Mouse (Mus musculus): ENCODE data around the gene Wbp2nl. TPM values are rescaled to one million over a fixed set of nuclear protein-coding genes. Genes with fewer than 3 reads are reported as not detected.

Gene Wbp2nl
- total and polyA plus RNA-seq, 2 experiments from 2014 or later, result not detected

GRCm38 (mm10) chr15:82317839-82318238 lies 19.1 kb downstream of the Wbp2nl start:
- Histone ChIP-seq H3K27me3 (ENCODE audit: control insufficient read depth, insufficient read depth, low read length) (no peaks in the 10 kb centered on the region), H3K9ac (replicated peaks; ENCODE audit: low read depth, low read length) (no peak overlapping the region), H3K9me3 (replicated peaks; ENCODE audit: control insufficient read depth, low read length) (no peaks in the 10 kb centered on the region), H3K4me2 (ENCODE audit: low read depth, low read length) (no peak overlapping the region), H3K4me1 (ENCODE audit: control insufficient read depth, insufficient read depth) (no peaks in the 10 kb centered on the region), H3K27ac (ENCODE audit: low read depth) (no peak overlapping the region), H3K36me3 (replicated peaks; ENCODE audit: control insufficient read depth, insufficient read depth, low read length) (no peaks in the 10 kb centered on the region), H3K4me3 (ENCODE audit: low read depth, low read length) (no peak overlapping the region)
- ATAC-seq (ENCODE audit: insufficient read depth, low read depth), result no peak
- 82% methylated on average over 6 of the region's 6 CpGs for WGBS
- no peak for DNase-seq (ENCODE audit: low spot score)
- no peak for TF ChIP-seq EP300 (IDR thresholded peaks at IDR 0.05; ENCODE audit: low read depth)
- no peak for TF ChIP-seq CTCF (IDR thresholded peaks at IDR 0.05; ENCODE audit: low read depth)

DNA sequence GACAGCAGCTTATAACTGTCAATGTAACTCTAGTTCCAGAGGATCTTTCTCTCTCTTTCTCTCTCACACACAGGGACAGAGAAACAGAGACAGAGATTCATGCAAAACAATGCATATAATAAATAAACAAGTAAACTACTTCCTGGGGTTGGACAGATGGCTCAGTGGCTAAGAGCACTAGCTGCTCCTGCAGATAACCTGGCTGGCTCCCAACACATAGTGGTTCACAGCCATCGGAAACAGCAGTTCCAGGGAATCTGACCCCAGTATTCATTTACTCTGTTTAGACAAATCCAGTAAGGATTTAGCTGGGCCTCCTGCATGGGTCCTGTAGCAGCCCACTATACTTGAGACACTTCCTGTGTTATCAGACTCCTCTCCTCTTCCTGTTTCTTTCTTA lies 20.9 kb downstream of the Wbp2nl start:
- no peak overlapping the region for H3K27ac ChIP-seq (ENCODE audit: low read depth)
- H3K36me3 ChIP-seq (replicated peaks; ENCODE audit: control insufficient read depth, insufficient read depth, low read length), result no peaks in the 10 kb centered on the region
- no peak overlapping the region for H3K9ac ChIP-seq (replicated peaks; ENCODE audit: low read depth, low read length)
- DNase-seq (ENCODE audit: low spot score) (no peak), ATAC-seq (ENCODE audit: insufficient read depth, low read depth) (no peak)
- 62% methylated on average over 1 of the region's 1 CpGs for WGBS
- H3K4me1 ChIP-seq (ENCODE audit: control insufficient read depth, insufficient read depth), result no peaks in the 10 kb centered on the region
- no peak overlapping the region for H3K4me2 ChIP-seq (ENCODE audit: low read depth, low read length)
- H3K4me3 ChIP-seq (ENCODE audit: low read depth, low read length), result no peak overlapping the region
- TF ChIP-seq EP300 (IDR thresholded peaks at IDR 0.05; ENCODE audit: low read depth), result no peak
- no peak for TF ChIP-seq CTCF (IDR thresholded peaks at IDR 0.05; ENCODE audit: low read depth)
- H3K27me3 ChIP-seq (ENCODE audit: control insufficient read depth, insufficient read depth, low read length), result no peaks in the 10 kb centered on the region
- H3K9me3 ChIP-seq (replicated peaks; ENCODE audit: control insufficient read depth, low read length), result no peaks in the 10 kb centered on the region

GRCm38 (mm10) chr15:82322195-82322594 lies 23.4 kb downstream of the Wbp2nl start:
- H3K27me3 ChIP-seq (ENCODE audit: control insufficient read depth, insufficient read depth, low read length), result no peaks in the 10 kb centered on the region
- H3K9ac ChIP-seq (replicated peaks; ENCODE audit: low read depth, low read length), result no peak overlapping the region
- H3K4me2 ChIP-seq (ENCODE audit: low read depth, low read length), result no peak overlapping the region
- TF ChIP-seq CTCF (IDR thresholded peaks at IDR 0.05; ENCODE audit: low read depth) (no peak), EP300 (IDR thresholded peaks at IDR 0.05; ENCODE audit: low read depth) (no peak)
- H3K36me3 ChIP-seq (replicated peaks; ENCODE audit: control insufficient read depth, insufficient read depth, low read length), result no peaks in the 10 kb centered on the region
- H3K4me1 ChIP-seq (ENCODE audit: control insufficient read depth, insufficient read depth), result no peaks in the 10 kb centered on the region
- WGBS, result 76% methylated on average over 8 of the region's 8 CpGs
- ATAC-seq (ENCODE audit: insufficient read depth, low read depth) (no peak), DNase-seq (ENCODE audit: low spot score) (no peak)
- no peaks in the 10 kb centered on the region for H3K9me3 ChIP-seq (replicated peaks; ENCODE audit: control insufficient read depth, low read length)
- no peak overlapping the region for H3K27ac ChIP-seq (ENCODE audit: low read depth)
- H3K4me3 ChIP-seq (ENCODE audit: low read depth, low read length), result no peak overlapping the region

DNA sequence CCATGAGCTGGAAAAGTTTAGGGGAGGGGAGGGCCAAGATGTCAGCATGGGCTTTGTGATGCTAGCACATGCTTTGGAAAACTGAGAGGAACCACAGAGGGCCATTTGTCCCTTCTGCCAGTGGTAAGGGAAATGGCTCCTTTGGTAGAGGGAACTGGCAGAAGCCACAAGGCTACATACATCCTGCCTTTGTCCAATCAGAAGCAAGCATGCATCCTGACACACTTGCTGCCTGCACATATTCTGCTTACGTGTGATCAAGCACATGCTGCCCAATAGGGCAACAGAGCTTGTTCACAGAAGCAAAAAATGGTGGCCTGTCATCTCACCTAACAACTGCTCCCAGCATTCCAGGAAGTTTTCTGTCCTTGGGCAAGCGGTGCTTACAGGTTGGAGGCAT lies 26.6 kb downstream of the Wbp2nl start:
- H3K9ac ChIP-seq (replicated peaks; ENCODE audit: low read depth, low read length), result no peak overlapping the region
- no peak overlapping the region for H3K4me3 ChIP-seq (ENCODE audit: low read depth, low read length)
- H3K27ac ChIP-seq (ENCODE audit: low read depth), result no peak overlapping the region
- TF ChIP-seq EP300 (IDR thresholded peaks at IDR 0.05; ENCODE audit: low read depth) (no peak), CTCF (IDR thresholded peaks at IDR 0.05; ENCODE audit: low read depth) (no peak)
- no peaks in the 10 kb centered on the region for H3K9me3 ChIP-seq (replicated peaks; ENCODE audit: control insufficient read depth, low read length)
- ATAC-seq (ENCODE audit: insufficient read depth, low read depth) (no peak), DNase-seq (ENCODE audit: low spot score) (no peak)
- WGBS, result 63% methylated on average over 2 of the region's 2 CpGs
- H3K27me3 ChIP-seq (ENCODE audit: control insufficient read depth, insufficient read depth, low read length), result no peaks in the 10 kb centered on the region
- H3K36me3 ChIP-seq (replicated peaks; ENCODE audit: control insufficient read depth, insufficient read depth, low read length), result peaks cover 12% of the 10 kb centered on the region
- no peak overlapping the region for H3K4me2 ChIP-seq (ENCODE audit: low read depth, low read length)
- H3K4me1 ChIP-seq (ENCODE audit: control insufficient read depth, insufficient read depth), result no peaks in the 10 kb centered on the region

GRCm38 (mm10) chr15:82335194-82335593 lies 36.4 kb downstream of the Wbp2nl start:
- WGBS, result 97% methylated on average over 4 of the region's 4 CpGs
- Histone ChIP-seq H3K9ac (replicated peaks; ENCODE audit: low read depth, low read length) (no peak overlapping the region), H3K27ac (ENCODE audit: low read depth) (no peak overlapping the region), H3K4me2 (ENCODE audit: low read depth, low read length) (no peak overlapping the region), H3K36me3 (replicated peaks; ENCODE audit: control insufficient read depth, insufficient read depth, low read length) (peaks cover 43% of the 10 kb centered on the region), H3K9me3 (replicated peaks; ENCODE audit: control insufficient read depth, low read length) (no peaks in the 10 kb centered on the region), H3K27me3 (ENCODE audit: control insufficient read depth, insufficient read depth, low read length) (no peaks in the 10 kb centered on the region), H3K4me3 (ENCODE audit: low read depth, low read length) (no peak overlapping the region), H3K4me1 (ENCODE audit: control insufficient read depth, insufficient read depth) (peaks cover 12% of the 10 kb centered on the region)
- TF ChIP-seq CTCF (IDR thresholded peaks at IDR 0.05; ENCODE audit: low read depth) (no peak), EP300 (IDR thresholded peaks at IDR 0.05; ENCODE audit: low read depth) (no peak)
- DNase-seq (ENCODE audit: low spot score) (no peak), ATAC-seq (ENCODE audit: insufficient read depth, low read depth) (no peak)

DNA sequence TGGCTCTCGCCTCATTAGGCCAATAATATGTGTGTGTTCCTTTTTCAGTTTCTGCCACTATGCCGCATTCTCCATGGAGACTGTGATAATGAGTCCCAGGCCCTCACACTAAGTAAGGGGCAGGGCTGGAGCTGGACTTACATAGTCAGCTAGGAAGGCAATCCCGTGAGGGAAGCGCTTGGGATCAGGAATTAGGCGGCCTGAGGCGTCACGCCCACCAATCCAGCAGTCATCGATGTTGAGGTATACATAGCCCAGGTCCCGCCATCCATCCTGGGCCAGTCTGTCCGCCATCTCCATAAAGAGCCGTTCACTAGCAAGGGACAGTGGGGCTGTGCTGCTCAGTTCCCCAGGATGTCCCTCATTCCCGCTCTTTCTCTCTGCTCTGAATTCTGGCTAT lies 37.9 kb downstream of the Wbp2nl start:
- Histone ChIP-seq H3K4me2 (ENCODE audit: low read depth, low read length) (no peak overlapping the region), H3K4me3 (ENCODE audit: low read depth, low read length) (no peak overlapping the region), H3K27ac (ENCODE audit: low read depth) (no peak overlapping the region), H3K9ac (replicated peaks; ENCODE audit: low read depth, low read length) (no peak overlapping the region), H3K9me3 (replicated peaks; ENCODE audit: control insufficient read depth, low read length) (no peaks in the 10 kb centered on the region), H3K4me1 (ENCODE audit: control insufficient read depth, insufficient read depth) (peaks cover 21% of the 10 kb centered on the region), H3K36me3 (replicated peaks; ENCODE audit: control insufficient read depth, insufficient read depth, low read length) (peaks cover 35% of the 10 kb centered on the region), H3K27me3 (ENCODE audit: control insufficient read depth, insufficient read depth, low read length) (no peaks in the 10 kb centered on the region)
- DNase-seq (ENCODE audit: low spot score) (no peak), ATAC-seq (ENCODE audit: insufficient read depth, low read depth) (no peak)
- TF ChIP-seq EP300 (IDR thresholded peaks at IDR 0.05; ENCODE audit: low read depth) (no peak), CTCF (IDR thresholded peaks at IDR 0.05; ENCODE audit: low read depth) (no peak)
- WGBS, result 86% methylated on average over 12 of the region's 12 CpGs
